Mouse (Mus musculus) limb, embryonic 10.5 days (tissue): ENCODE results near the gene Tmem30a. TPM values are rescaled to one million over a fixed set of nuclear protein-coding genes. Genes with fewer than 3 reads are reported as not detected.

Experiments used
- DNase-seq: peaks from one replicate; pipeline ENCODE4 v3.0.0-alpha.2; 2017; ENCODE audit warnings: low spot score
- H3K27ac ChIP-seq: fragments of 300-500 bp; sonication (generic); 2 replicates; pipeline ENCODE4 v1.5.1; 2016; ENCODE audit warnings: mild to moderate bottlenecking
- H3K27me3 ChIP-seq: fragments of 300-500 bp; sonication (generic); 2 replicates; pipeline ENCODE4 v1.6.1; 2016; ENCODE audit warnings: low read depth, mild to moderate bottlenecking; ENCODE audit not compliant: poor library complexity, severe bottlenecking
- H3K36me3 ChIP-seq: fragments of 300-500 bp; sonication (generic); 2 replicates; pipeline ENCODE4 v1.6.1; 2016; ENCODE audit warnings: mild to moderate bottlenecking, moderate library complexity
- H3K4me1 ChIP-seq: fragments of 300-500 bp; sonication (generic); 2 replicates; pipeline ENCODE4 v1.6.1; 2016
- H3K4me3 ChIP-seq: fragments of 300-500 bp; sonication (generic); 2 replicates; pipeline ENCODE4 v1.5.1; 2016; ENCODE audit warnings: mild to moderate bottlenecking, moderate library complexity
- H3K9me3 ChIP-seq: fragments of 300-500 bp; sonication (generic); replicated peaks from 2 replicates; pipeline ENCODE4 v1.6.1; 2016; ENCODE audit warnings: mild to moderate bottlenecking
- WGBS: fragments of 180-500 bp; shearing (Covaris S2); methylation state at CpG from one replicate; pipeline ENCODE4 v1.1.7; 2016; 5-methylcytosine and 5-hydroxymethylcytosine counted together
- polyA plus RNA-seq: library from polyadenylated mRNA; unstranded; fragments of >200 nt; fragmentation: Nextera tagmentation; extraction: Ambion mirVana; gene quantifications from 2 replicates; pipeline ENCODE4 v1.2.1, GENCODE M21; 2016

The Tmem30a gene
- polyA plus RNA-seq, 1 experiment from 2014 or later, result 45.0 TPM

GRCm38 (mm10) chr9:79810969-79811902 lies 17.9 kb upstream of the Tmem30a start:
- WGBS, result 66% methylated on average over 10 of the region's 11 CpGs
- Histone ChIP-seq H3K4me1 (peaks cover 27% of the 10 kb centered on the region), H3K9me3 (no peaks in the 10 kb centered on the region), H3K27ac (no peak overlapping the region), H3K4me3 (no peak overlapping the region), H3K27me3 (no peaks in the 10 kb centered on the region), H3K36me3 (no peaks in the 10 kb centered on the region)
- no peak for DNase-seq

- H3K36me3 ChIP-seq, result no peaks in the 10 kb centered on the region
These were observed 17.2 kb upstream of the Tmem30a start for GRCm38 (mm10) chr9:79810534-79810933.

GRCm38 (mm10) chr9:79809411-79809810 lies 16.1 kb upstream of the Tmem30a start:
- Histone ChIP-seq H3K27me3 (no peaks in the 10 kb centered on the region), H3K9me3 (no peaks in the 10 kb centered on the region), H3K36me3 (no peaks in the 10 kb centered on the region), H3K27ac (0 out of 2 replicates have a peak overlapping the region, but pooled peaks have one; percentile 10), H3K4me3 (no peak overlapping the region), H3K4me1 (peaks cover 25% of the 10 kb centered on the region)
- DNase-seq, result no peak
- 41% methylated on average over 6 of the region's 6 CpGs for WGBS

More at GRCm38 (mm10) chr9:79810534-79810933, 17.2 kb upstream of the Tmem30a start:
- no peaks in the 10 kb centered on the region for H3K9me3 ChIP-seq
- DNase-seq, result no peak
- 92% methylated on average over 3 of the region's 3 CpGs for WGBS
- H3K4me1 ChIP-seq, result peaks cover 25% of the 10 kb centered on the region
- H3K27me3 ChIP-seq, result no peaks in the 10 kb centered on the region
- H3K4me3 ChIP-seq, result no peak overlapping the region
- no peak overlapping the region for H3K27ac ChIP-seq

- Histone ChIP-seq H3K27me3 (no peaks in the 10 kb centered on the region), H3K36me3 (no peaks in the 10 kb centered on the region), H3K9me3 (no peaks in the 10 kb centered on the region), H3K4me3 (no peak overlapping the region), H3K4me1 (peaks cover 20% of the 10 kb centered on the region), H3K27ac (no peak overlapping the region)
- no peak for DNase-seq
- 63% methylated on average over 4 of the region's 4 CpGs for WGBS
These were observed 13.9 kb upstream of the Tmem30a start for GRCm38 (mm10) chr9:79807178-79807577.

- Histone ChIP-seq H3K27me3 (no peaks in the 10 kb centered on the region), H3K36me3 (no peaks in the 10 kb centered on the region), H3K4me1 (peaks cover 17% of the 10 kb centered on the region), H3K9me3 (no peaks in the 10 kb centered on the region), H3K4me3 (no peak overlapping the region), H3K27ac (no peak overlapping the region)
- no peak for DNase-seq
- WGBS, result 47% methylated on average over 12 of the region's 12 CpGs
These were observed 13.2 kb upstream of the Tmem30a start for GRCm38 (mm10) chr9:79806317-79807075.

GRCm38 (mm10) chr9:79805426-79805825 lies 12.1 kb upstream of the Tmem30a start:
- no peak for DNase-seq
- H3K36me3 ChIP-seq, result no peaks in the 10 kb centered on the region
- no peak overlapping the region for H3K4me3 ChIP-seq
- H3K9me3 ChIP-seq, result no peaks in the 10 kb centered on the region
- H3K4me1 ChIP-seq, result peaks cover 17% of the 10 kb centered on the region
- no peaks in the 10 kb centered on the region for H3K27me3 ChIP-seq
- 87% methylated on average over 10 of the region's 10 CpGs for WGBS
- H3K27ac ChIP-seq, result no peak overlapping the region

GRCm38 (mm10) chr9:79796461-79797135 lies 3.3 kb upstream of the Tmem30a start:
- DNase-seq, result no peak
- WGBS, result 80% methylated on average over 7 of the region's 7 CpGs

GRCm38 (mm10) chr9:79795076-79795475 lies 1.8 kb upstream of the Tmem30a start:
- no peak overlapping the region for H3K4me3 ChIP-seq
- peaks cover 15% of the 10 kb centered on the region for H3K4me1 ChIP-seq
- no peak for DNase-seq
- H3K9me3 ChIP-seq, result no peaks in the 10 kb centered on the region
- H3K27me3 ChIP-seq, result no peaks in the 10 kb centered on the region
- no peak overlapping the region for H3K27ac ChIP-seq
- H3K36me3 ChIP-seq, result no peaks in the 10 kb centered on the region
- WGBS, result 95% methylated on average over 1 of the region's 1 CpGs

More at GRCm38 (mm10) chr9:79796461-79797135, 3.3 kb upstream of the Tmem30a start:
- H3K27me3 ChIP-seq, result no peaks in the 10 kb centered on the region
- H3K4me3 ChIP-seq, result no peak overlapping the region
- no peaks in the 10 kb centered on the region for H3K9me3 ChIP-seq
- H3K4me1 ChIP-seq, result peaks cover 15% of the 10 kb centered on the region
- H3K36me3 ChIP-seq, result no peaks in the 10 kb centered on the region
- H3K27ac ChIP-seq, result no peak overlapping the region

- DNase-seq, result no peak
- H3K27me3 ChIP-seq, result no peaks in the 10 kb centered on the region
- H3K4me1 ChIP-seq, result peaks cover 6% of the 10 kb centered on the region; the same call in 1 of the 2 replicates
- 88% methylated on average over 2 of the region's 2 CpGs for WGBS
- no peak overlapping the region for H3K27ac ChIP-seq
- no peaks in the 10 kb centered on the region for H3K9me3 ChIP-seq
- no peak overlapping the region for H3K4me3 ChIP-seq
- no peaks in the 10 kb centered on the region for H3K36me3 ChIP-seq
These were observed 7.6 kb downstream of the Tmem30a start for GRCm38 (mm10) chr9:79785794-79786085.

GRCm38 (mm10) chr9:79784934-79785793 lies 8.1 kb downstream of the Tmem30a start:
- no peak overlapping the region for H3K4me3 ChIP-seq
- 91% methylated on average over 2 of the region's 2 CpGs for WGBS
- no peaks in the 10 kb centered on the region for H3K36me3 ChIP-seq
- no peaks in the 10 kb centered on the region for H3K9me3 ChIP-seq
- no peaks in the 10 kb centered on the region for H3K27me3 ChIP-seq
- DNase-seq, result no peak
- H3K27ac ChIP-seq, result no peak overlapping the region
- H3K4me1 ChIP-seq, result peaks cover 6% of the 10 kb centered on the region; the same call in 1 of the 2 replicates

GRCm38 (mm10) chr9:79784439-79784838 lies 8.9 kb downstream of the Tmem30a start:
- no peaks in the 10 kb centered on the region for H3K9me3 ChIP-seq
- H3K4me1 ChIP-seq, result peaks cover 6% of the 10 kb centered on the region; the same call in 1 of the 2 replicates
- no peaks in the 10 kb centered on the region for H3K27me3 ChIP-seq
- no peaks in the 10 kb centered on the region for H3K36me3 ChIP-seq
- DNase-seq, result no peak
- H3K27ac ChIP-seq, result no peak overlapping the region
- 62% methylated on average over 3 of the region's 3 CpGs for WGBS
- H3K4me3 ChIP-seq, result no peak overlapping the region

GRCm38 (mm10) chr9:79779354-79779753 lies 14.0 kb downstream of the Tmem30a start:
- Histone ChIP-seq H3K4me3 (no peak overlapping the region), H3K27me3 (no peaks in the 10 kb centered on the region), H3K36me3 (peaks cover 12% of the 10 kb centered on the region), H3K9me3 (no peaks in the 10 kb centered on the region), H3K27ac (no peak overlapping the region), H3K4me1 (no peaks in the 10 kb centered on the region)
- DNase-seq, result no peak
- 85% methylated on average over 2 of the region's 2 CpGs for WGBS
